Mouse (Mus musculus): Measurements from ENCODE around the gene Arhgef11. TPM values are rescaled to one million over a fixed set of nuclear protein-coding genes. Genes with fewer than 3 reads are reported as not detected.

Arhgef11 gene
- total and polyA plus RNA-seq, 3 experiments, result 2.0 to 4.9 TPM; not detected in 1

DNA sequence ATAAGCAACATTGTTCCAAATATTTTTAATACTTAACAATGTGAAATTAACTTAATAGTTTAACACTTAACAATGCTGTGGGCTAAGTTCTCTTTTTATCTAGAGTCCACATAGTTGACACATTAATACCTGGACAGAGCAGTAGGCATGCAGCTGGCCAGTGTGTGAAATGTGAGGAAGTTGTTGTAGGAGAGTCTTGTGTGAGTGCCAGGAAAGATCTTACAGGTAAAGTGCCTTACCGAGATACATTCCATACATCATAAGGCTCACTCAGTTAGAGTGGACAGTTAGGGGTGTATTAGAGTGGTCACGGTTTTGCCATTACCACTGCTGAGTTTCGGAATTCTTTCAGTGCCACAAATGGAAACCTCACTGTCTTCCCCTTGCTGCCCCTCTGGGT is 31.7 kb downstream of the Arhgef11 start:
- no peaks in the 10 kb centered on the region for H3K4me1 ChIP-seq (ENCODE audit: control insufficient read depth in 1 of 2, insufficient read depth in 2 of 2, low read length in 2 of 2)
- H3K4me3 ChIP-seq (ENCODE audit: control insufficient read depth in 1 of 2, insufficient read depth in 1 of 2, low read depth in 2 of 2, low read length in 2 of 2), result no peak overlapping the region
- H3K79me2 ChIP-seq (ENCODE audit: control insufficient read depth, insufficient read depth, low read length, poor library complexity), result no peaks in the 10 kb centered on the region
- no peak overlapping the region for H3K27ac ChIP-seq (ENCODE audit: control insufficient read depth, low read depth, low read length)
- TF ChIP-seq ZC3H11A (IDR thresholded peaks at IDR 0.05; ENCODE audit: low read depth, low read length) (no peak), RCOR1 (IDR thresholded peaks at IDR 0.05; ENCODE audit: low read depth, low read length) (no peak), EP300 (IDR thresholded peaks at IDR 0.05; ENCODE audit: low read depth in 1 of 2, low read length in 2 of 2) (no peak), BHLHE40 (IDR thresholded peaks at IDR 0.05; ENCODE audit: borderline replicate concordance, low read depth, low read length) (no peak), USF1 (IDR thresholded peaks at IDR 0.05; ENCODE audit: low read depth, low read length) (no peak)
- no peak for DNase-seq (ENCODE audit: low read depth, low spot score)
- no peaks in the 10 kb centered on the region for H3K27me3 ChIP-seq (ENCODE audit: control insufficient read depth in 1 of 2, insufficient read depth in 2 of 2, low read length in 2 of 2)
- H3K9ac ChIP-seq (ENCODE audit: control insufficient read depth, low read depth, low read length, poor library complexity, severe bottlenecking), result no peak overlapping the region
- no peaks in the 10 kb centered on the region for H3K9me3 ChIP-seq (replicated peaks; ENCODE audit: insufficient read depth, low read length)
- H3K36me3 ChIP-seq (ENCODE audit: control insufficient read depth in 1 of 2, insufficient read depth in 2 of 2, low read length in 2 of 2), result no peaks in the 10 kb centered on the region

DNA sequence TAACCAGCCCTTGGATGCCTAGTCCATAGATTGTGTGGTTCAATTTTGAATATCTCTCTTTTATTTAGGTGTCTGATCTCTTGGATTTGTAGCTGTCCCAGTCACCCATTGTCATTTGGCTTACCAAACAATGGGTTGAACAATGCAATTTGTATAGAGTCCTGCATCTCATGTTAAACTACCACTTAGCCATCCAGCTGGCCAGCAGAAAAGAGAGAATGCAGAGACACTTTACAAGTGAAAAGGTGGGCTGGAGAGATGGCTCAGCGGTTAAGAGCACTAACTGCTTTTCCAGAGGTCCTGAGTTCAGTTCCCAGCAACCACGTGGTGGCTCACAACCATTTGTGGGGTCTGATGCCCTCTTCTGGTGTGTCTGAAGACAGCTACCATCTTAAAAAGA is 41.0 kb downstream of the Arhgef11 start:
- no peak for DNase-seq (ENCODE audit: low read depth, low spot score)
- Histone ChIP-seq H3K9me3 (replicated peaks; ENCODE audit: insufficient read depth, low read length) (no peaks in the 10 kb centered on the region), H3K9ac (ENCODE audit: control insufficient read depth, low read depth, low read length, poor library complexity, severe bottlenecking) (no peak overlapping the region), H3K36me3 (ENCODE audit: control insufficient read depth in 1 of 2, insufficient read depth in 2 of 2, low read length in 2 of 2) (peaks cover 0 to 11% of the 10 kb centered on the region in 2 experiments; a peak in 2 of 4 replicates), H3K27ac (ENCODE audit: control insufficient read depth, low read depth, low read length) (no peak overlapping the region), H3K4me3 (ENCODE audit: control insufficient read depth in 1 of 2, insufficient read depth in 1 of 2, low read depth in 2 of 2, low read length in 2 of 2) (no peak overlapping the region), H3K4me1 (ENCODE audit: control insufficient read depth in 1 of 2, insufficient read depth in 2 of 2, low read length in 2 of 2) (peaks cover 0 to 13% of the 10 kb centered on the region in 2 experiments; a peak in 2 of 4 replicates), H3K79me2 (ENCODE audit: control insufficient read depth, insufficient read depth, low read length, poor library complexity) (no peaks in the 10 kb centered on the region), H3K27me3 (ENCODE audit: control insufficient read depth in 1 of 2, insufficient read depth in 2 of 2, low read length in 2 of 2) (no peaks in the 10 kb centered on the region)
- TF ChIP-seq TBP (IDR thresholded peaks at IDR 0.05; ENCODE audit: low read depth, low read length) (no peak), MAZ (IDR thresholded peaks at IDR 0.05; ENCODE audit: low read depth, low read length) (no peak), GATA1 (IDR thresholded peaks at IDR 0.05; ENCODE audit: low read depth, low read length) (no peak), NELFE (IDR thresholded peaks at IDR 0.05; ENCODE audit: low read depth, low read length) (no peak), MYC (IDR thresholded peaks at IDR 0.05; ENCODE audit: low read depth, low read length) (no peak), KAT2A (conservative IDR thresholded peaks at IDR 0.05; ENCODE audit: low read depth, low read length) (no peak), ZMIZ1 (IDR thresholded peaks at IDR 0.05; ENCODE audit: low read depth, low read length) (no peak), MAFK (IDR thresholded peaks at IDR 0.05; ENCODE audit: borderline replicate concordance, low read depth, low read length) (no peak), GABPA (IDR thresholded peaks at IDR 0.05; ENCODE audit: low read depth, low read length) (no peak), SMC3 (IDR thresholded peaks at IDR 0.05; ENCODE audit: low read depth, low read length) (no peak), CHD1 (IDR thresholded peaks at IDR 0.05; ENCODE audit: low read depth, low read length) (no peak), HCFC1 (IDR thresholded peaks at IDR 0.05; ENCODE audit: low read depth, low read length) (no peak)
